11 mouse cellular contexts compared by ENCODE assay signal in the genomic region with DNA sequence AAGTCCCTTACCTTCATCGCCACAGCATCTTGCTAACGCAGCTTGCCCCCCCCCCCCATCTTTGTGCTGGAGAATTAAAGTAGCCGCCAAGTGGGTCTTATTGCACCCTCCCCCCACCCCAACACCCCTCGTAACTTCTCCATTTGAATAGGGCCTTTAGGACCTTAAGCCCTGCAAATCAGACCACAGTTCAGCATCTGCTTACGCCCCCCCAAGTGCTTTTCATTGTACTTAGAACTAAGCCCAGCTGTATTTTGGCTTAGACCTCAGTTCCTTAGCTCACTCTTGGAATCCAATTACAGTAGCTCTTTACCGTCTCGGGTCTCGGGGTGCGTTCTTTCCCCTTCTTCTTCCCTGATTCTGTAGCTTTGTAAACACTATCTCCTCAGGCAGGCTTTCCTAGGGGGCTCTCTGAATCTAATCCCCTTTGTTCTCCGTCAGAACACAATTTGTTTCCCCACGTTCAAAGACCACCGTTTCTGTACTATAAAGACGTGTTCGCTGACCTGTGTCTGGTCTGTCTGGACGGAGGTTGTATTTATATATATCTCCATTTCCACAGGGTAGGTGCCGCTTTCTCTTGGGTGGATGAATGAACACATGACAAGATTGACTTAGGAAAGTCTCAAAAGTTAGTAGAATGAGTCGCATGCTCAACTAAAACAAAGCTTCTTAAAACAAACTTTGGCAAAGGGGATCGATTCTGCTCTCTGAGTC.
DNase-seq lines count a peak whose midpoint lies in the region; ATAC-seq lines count a peak whose summit lies in the region.
"Had no signal": no experiment of that assay in that cellular context is flagged by ENCODE, and none has a peak within 500 bp of the region (broad histone marks: within the 10 kb centered on the region; RNA-seq: fewer than 3 reads in every experiment).

No protein-coding gene starts in this region.

- no peaks in the 10 kb centered on the region for H3K9me3 ChIP-seq in neural tube, embryonic 11.5 days (ENCODE audit: control insufficient read depth, low read length)
- no peaks in the 10 kb centered on the region for H3K9me3 ChIP-seq in limb, embryonic 15.5 days

- no peak overlapping the region for H3K4me3 ChIP-seq in neural tube, embryonic 11.5 days (ENCODE audit: low read depth, low read length)
- H3K4me3 ChIP-seq in limb, embryonic 15.5 days: 0 out of 2 replicates have a peak overlapping the region, but pooled peaks have one; percentile 7

- H3K4me1 ChIP-seq in neural tube, embryonic 11.5 days (ENCODE audit: control insufficient read depth, insufficient read depth, low read length): no peaks in the 10 kb centered on the region
- peaks cover 12% of the 10 kb centered on the region for H3K4me1 ChIP-seq in limb, embryonic 15.5 days

- no peaks in the 10 kb centered on the region for H3K36me3 ChIP-seq in neural tube, embryonic 11.5 days (ENCODE audit: control insufficient read depth, insufficient read depth, low read length)
- H3K36me3 ChIP-seq in limb, embryonic 15.5 days: no peaks in the 10 kb centered on the region

- no peak overlapping the region for H3K27ac ChIP-seq in neural tube, embryonic 11.5 days (ENCODE audit: low read depth, low read length)
- no peak overlapping the region for H3K27ac ChIP-seq in limb, embryonic 15.5 days
- H3K27ac ChIP-seq: macrophage had no signal

- no peaks in the 10 kb centered on the region for H3K27me3 ChIP-seq in neural tube, embryonic 11.5 days (ENCODE audit: control insufficient read depth, insufficient read depth, low read length)
- H3K27me3 ChIP-seq in limb, embryonic 15.5 days: peaks cover 3% of the 10 kb centered on the region; the same call in 1 of the 2 replicates

- DNase-seq in embryo, embryonic 10 days (ENCODE audit: low spot score): peak; percentile 29
- DNase-seq in embryo, embryonic 9.5 days (ENCODE audit: extremely low spot score): no peak
- DNase-seq in neural tube, embryonic 11.5 days (ENCODE audit: low spot score): peak; percentile 16
- no peak for DNase-seq in neural tube, embryonic 10.5 days (ENCODE audit: extremely low spot score, low spot score)
- no peak for DNase-seq in cerebellum, adult 8-10 months
- no peak for DNase-seq in gastrocnemius, postnatal 25 days
- DNase-seq: cerebellum, adult 9-11 months; heart, postnatal 36 days had no signal

- peak overlapping the region; percentile 27 for H3K4me2 ChIP-seq in neural tube, embryonic 11.5 days (ENCODE audit: low read depth)
- H3K4me2 ChIP-seq in limb, embryonic 15.5 days: peak overlapping the region; percentile 30

- no peak overlapping the region for H3K9ac ChIP-seq in neural tube, embryonic 11.5 days (ENCODE audit: low read length)
- H3K9ac ChIP-seq in limb, embryonic 15.5 days: no peak overlapping the region

- no peak for ATAC-seq in neural tube, embryonic 11.5 days (ENCODE audit: insufficient read depth, low FRiP score, low TSS enrichment)
- ATAC-seq in limb, embryonic 15.5 days (ENCODE audit: insufficient number of reproducible peaks, low FRiP score, low TSS enrichment, low read depth): no peak
- ATAC-seq in inflammation-experienced regulatory T-cells, adult 6 months: no peak

- 7% methylated on average over 18 of the region's 18 CpGs for WGBS in neural tube, embryonic 11.5 days
- 10% methylated on average over 18 of the region's 18 CpGs for WGBS in limb, embryonic 15.5 days

Comparison
In these comparisons a context has a peak if more than half of its experiments do, and no peak if none do; other contexts are left out.
1. DNase-seq: peak in embryo, embryonic 10 days (single experiment) and neural tube, embryonic 11.5 days (single experiment); none in embryo, embryonic 9.5 days (single experiment), neural tube, embryonic 10.5 days (single experiment), cerebellum, adult 8-10 months (single experiment) and gastrocnemius, postnatal 25 days (single experiment).